Mouse (Mus musculus) thymus, adult 2 months (tissue): ENCODE measurements around the gene Atp4b. TPM values are rescaled to one million over a fixed set of nuclear protein-coding genes. Genes with fewer than 3 reads are reported as not detected.

Source experiments
- DNase-seq: peaks from one replicate; pipeline ENCODE4 v3.0.0; 2021
- H3K27ac ChIP-seq: fragments of 200-500 bp; 2 replicates; pipeline ENCODE4 v1.5.1; 2012; ENCODE audit warnings: low read length, control low read depth; ENCODE audit not compliant: control insufficient read depth, insufficient read depth
- H3K27me3 ChIP-seq: fragments of 200-500 bp; 2 replicates; pipeline ENCODE4 v1.6.1; 2012; ENCODE audit warnings: mild to moderate bottlenecking, low read length, moderate library complexity, mixed read lengths; ENCODE audit not compliant: control insufficient read depth, insufficient read depth
- H3K36me3 ChIP-seq: fragments of 200-500 bp; 2 replicates; pipeline ENCODE4 v1.6.1; 2012; ENCODE audit warnings: mild to moderate bottlenecking, low read length, moderate library complexity; ENCODE audit not compliant: control insufficient read depth, insufficient read depth
- H3K4me1 ChIP-seq: fragments of 200-500 bp; replicated peaks from 2 replicates; pipeline ENCODE4 v1.6.1; 2012; ENCODE audit warnings: low read length; ENCODE audit not compliant: control insufficient read depth, insufficient read depth
- H3K4me3 ChIP-seq: fragments of 200-500 bp; 2 replicates; pipeline ENCODE4 v1.5.1; 2012; ENCODE audit warnings: mild to moderate bottlenecking, low read length, control low read depth, moderate library complexity; ENCODE audit not compliant: control insufficient read depth, insufficient read depth
- CTCF ChIP-seq: fragments of 200-500 bp; IDR thresholded peaks from 2 replicates; pipeline ENCODE4 v1.5.1; 2012; ENCODE audit warnings: mild to moderate bottlenecking, control low read depth, low read length, moderate library complexity, borderline replicate concordance; ENCODE audit not compliant: control insufficient read depth, poor library complexity, insufficient read depth; ENCODE audit errors: extremely low read depth
- POLR2A ChIP-seq: fragments of 200-500 bp; IDR thresholded peaks from 2 replicates; pipeline ENCODE4 v1.6.1; 2012; ENCODE audit warnings: mild to moderate bottlenecking, low read length, control low read depth, moderate library complexity; ENCODE audit not compliant: control insufficient read depth, poor library complexity, insufficient read depth; ENCODE audit errors: extremely low read depth
- WGBS: fragments of 180-500 bp; shearing (Covaris S2); methylation state at CpG from one replicate; pipeline ENCODE4 v1.1.7; 2018; 5-methylcytosine and 5-hydroxymethylcytosine counted together
- polyA plus RNA-seq: library from polyadenylated mRNA; depleted of rRNA; stranded (reverse); fragments of >200 nt; gene quantifications from 2 replicates; pipeline ENCODE4 v1.2.3, GENCODE M21; 2012

Atp4b gene
- polyA plus RNA-seq, 1 experiment = 0.65 TPM

DNA sequence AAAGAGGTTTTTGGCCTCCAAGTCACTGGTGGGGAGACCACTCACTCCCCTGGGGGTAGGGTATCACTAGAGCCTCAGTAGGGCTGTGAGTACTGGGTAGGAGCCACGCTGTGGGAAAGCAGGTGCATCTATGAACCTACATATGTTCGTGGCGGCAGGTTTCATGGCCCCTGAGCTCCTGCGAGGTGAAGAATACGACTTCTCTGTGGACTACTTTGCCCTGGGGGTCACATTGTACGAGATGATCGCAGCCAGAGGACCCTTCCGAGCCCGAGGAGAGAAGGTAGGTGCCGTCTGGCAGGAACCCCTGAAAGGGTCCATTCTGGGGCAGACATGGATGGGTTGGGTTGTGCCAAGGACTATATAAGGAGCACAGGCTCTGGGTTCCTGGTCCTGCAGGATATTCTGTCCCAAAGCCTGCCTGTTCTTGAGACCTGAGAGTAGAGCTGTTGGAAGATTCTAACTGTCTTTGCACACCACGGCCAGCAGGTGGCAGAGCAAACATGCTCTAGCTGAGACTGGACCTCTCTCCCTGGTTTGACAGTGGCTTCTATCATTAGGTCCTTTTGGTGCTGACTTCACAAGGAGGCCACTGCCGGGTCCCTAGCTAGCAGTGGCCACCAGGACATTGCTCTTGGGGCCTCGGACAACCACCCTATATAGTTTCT, 16.4 kb upstream of the Atp4b start:
- DNase-seq = peak; percentile 66
- peak; percentile 64; the same call in 1 of the 2 replicates for TF ChIP-seq CTCF
- no peak for TF ChIP-seq POLR2A
- H3K4me1 ChIP-seq = no peaks in the 10 kb centered on the region
- H3K4me3 ChIP-seq = no peak overlapping the region
- WGBS = 65% methylated on average over 13 of the region's 13 CpGs
- no peak overlapping the region for H3K27ac ChIP-seq
- H3K27me3 ChIP-seq = no peaks in the 10 kb centered on the region
- no peaks in the 10 kb centered on the region for H3K36me3 ChIP-seq

DNA sequence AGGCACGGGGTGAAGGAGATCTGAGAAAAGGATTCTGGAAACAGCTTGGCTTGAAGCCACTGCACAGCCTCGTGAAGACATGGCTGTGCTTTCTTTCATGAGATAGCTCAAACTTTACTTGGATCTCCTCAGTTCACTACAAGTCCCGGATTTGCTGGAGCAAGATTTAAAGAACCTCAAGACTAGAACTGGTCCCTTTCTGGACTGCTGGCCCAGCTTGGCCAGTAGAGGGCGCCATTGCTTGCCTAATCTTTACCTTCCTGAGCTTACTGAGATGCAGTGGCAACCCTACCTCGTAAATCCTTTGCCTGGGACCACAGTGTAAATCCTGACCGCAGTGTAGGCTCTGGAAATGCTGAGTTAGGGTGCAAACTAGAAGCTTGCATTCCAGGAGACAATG, 15.0 kb upstream of the Atp4b start:
- no peaks in the 10 kb centered on the region for H3K27me3 ChIP-seq

DNA sequence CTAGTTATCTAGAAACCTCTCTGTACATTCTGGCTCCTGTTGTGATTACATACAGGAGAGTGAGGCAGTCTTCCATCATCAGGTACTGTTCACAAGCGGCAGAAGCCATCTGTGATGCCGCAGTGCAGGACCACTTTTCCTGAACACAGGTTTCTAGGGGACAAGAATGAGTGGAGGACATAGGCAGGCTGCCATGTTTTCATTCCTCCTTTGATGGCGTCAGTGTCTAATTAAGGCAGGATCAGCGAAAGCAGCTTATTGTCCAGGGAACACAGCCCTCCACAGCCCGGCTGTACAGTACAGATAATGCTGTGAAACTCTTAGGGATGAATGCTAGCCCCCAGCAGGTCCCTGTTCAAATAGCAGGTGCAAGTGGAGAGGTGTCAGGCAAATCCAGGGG, 9.4 kb upstream of the Atp4b start:
- Histone ChIP-seq H3K27ac (no peak overlapping the region), H3K4me1 (peaks cover 4% of the 10 kb centered on the region), H3K27me3 (no peaks in the 10 kb centered on the region), H3K4me3 (no peak overlapping the region), H3K36me3 (no peaks in the 10 kb centered on the region)
- DNase-seq = no peak
- TF ChIP-seq POLR2A = no peak
- 95% methylated on average over 5 of the region's 5 CpGs for whole genome bisulfite sequencing

More for the DNA sequence above, 15.0 kb upstream of the Atp4b start:
- peak; percentile 40; the same call in 1 of the 2 replicates for TF ChIP-seq CTCF
- TF ChIP-seq POLR2A = no peak
- H3K4me1 ChIP-seq = no peaks in the 10 kb centered on the region
- H3K27ac ChIP-seq = no peak overlapping the region
- H3K36me3 ChIP-seq = no peaks in the 10 kb centered on the region
- H3K4me3 ChIP-seq = no peak overlapping the region
- 25% methylated on average over 6 of the region's 6 CpGs for WGBS
- peak; percentile 76 for DNase-seq

DNA sequence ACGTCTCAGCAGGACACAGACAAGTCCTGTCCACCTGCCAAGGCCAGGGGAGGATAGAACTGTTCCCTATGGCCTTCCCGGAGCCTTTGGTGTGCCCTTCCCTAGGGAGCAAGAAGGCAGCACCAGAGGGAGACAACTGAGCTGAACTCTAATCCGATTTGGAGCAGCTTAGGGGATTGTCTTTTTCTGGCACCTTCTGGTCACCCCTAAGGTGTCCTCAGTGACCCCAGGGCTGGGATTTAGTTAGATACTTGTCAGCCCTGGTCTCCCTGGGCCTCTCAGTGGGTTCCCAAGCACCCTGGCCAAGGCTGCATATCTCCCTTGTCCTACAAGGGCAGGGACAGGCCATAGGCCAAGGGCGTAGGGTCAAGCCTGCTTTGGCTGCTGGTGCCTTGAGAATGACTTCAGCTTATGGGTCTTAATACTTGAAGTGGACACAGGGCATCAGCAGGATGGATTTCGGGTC, 8.1 kb upstream of the Atp4b start, which contains the start of gene Grk1:
Gene Grk1, plus strand, starts transcription at position 416 of the 466 bp plus-strand sequence.
- TF ChIP-seq POLR2A (no peak), CTCF (no peak)
- Histone ChIP-seq H3K27ac (no peak within 1 kb of the TSS), H3K36me3 (no peaks in the 10 kb centered on the region), H3K27me3 (no peaks in the 10 kb centered on the region), H3K4me3 (no peak within 1 kb of the TSS), H3K4me1 (peaks cover 4% of the 10 kb centered on the region)
- WGBS = 93% methylated on average over 5 of the region's 5 CpGs
- DNase-seq = no peak

GRCm38 (mm10) chr8:13403517-13403916, 6.9 kb upstream of the Atp4b start:
- no peak for DNase-seq
- Histone ChIP-seq H3K27me3 (no peaks in the 10 kb centered on the region), H3K4me1 (peaks cover 4% of the 10 kb centered on the region), H3K27ac (no peak overlapping the region), H3K4me3 (no peak overlapping the region), H3K36me3 (no peaks in the 10 kb centered on the region)
- TF ChIP-seq CTCF (no peak), POLR2A (no peak)
- WGBS = 89% methylated on average over 6 of the region's 6 CpGs

DNA sequence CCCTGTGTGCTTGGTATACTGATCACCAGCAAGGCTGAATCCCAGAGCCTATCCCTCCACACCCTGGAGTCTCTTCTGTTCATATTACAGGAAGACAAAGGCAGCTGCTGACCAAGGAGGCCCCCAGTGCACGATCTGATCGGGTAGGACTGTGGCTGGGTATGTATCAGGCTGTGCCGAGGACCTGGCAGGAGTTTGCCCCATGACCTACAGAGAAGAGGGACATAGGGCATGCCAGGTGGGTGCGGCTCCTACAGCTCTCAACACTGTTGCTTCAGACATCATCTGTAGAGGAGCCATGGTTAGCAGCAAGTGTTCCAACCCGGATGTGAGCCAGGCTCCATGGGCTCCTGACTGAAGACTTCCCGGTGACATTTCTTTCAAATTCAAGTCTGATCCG, 2.8 kb downstream of the Atp4b start:
- DNase-seq = no peak
- H3K4me1 ChIP-seq = no peaks in the 10 kb centered on the region
- no peaks in the 10 kb centered on the region for H3K27me3 ChIP-seq
- WGBS = 90% methylated on average over 7 of the region's 7 CpGs
- H3K27ac ChIP-seq = no peak overlapping the region
- H3K4me3 ChIP-seq = no peak overlapping the region
- no peaks in the 10 kb centered on the region for H3K36me3 ChIP-seq
- TF ChIP-seq POLR2A (no peak), CTCF (no peak)
